Mouse (Mus musculus) ES-Bruce4 (cell line): ENCODE results near the gene Sap18. TPM values are rescaled to one million over a fixed set of nuclear protein-coding genes. Genes with fewer than 3 reads are reported as not detected.

Experiments
- H3K27ac ChIP-seq: 2 replicates; pipeline ENCODE4 v1.5.1; 2012; ENCODE audit warnings: low read length, inconsistent platforms; ENCODE audit not compliant: insufficient read depth
- H3K27me3 ChIP-seq: 2 replicates; pipeline ENCODE4 v1.6.1; 2012; ENCODE audit warnings: mild to moderate bottlenecking, low read length, inconsistent platforms; ENCODE audit not compliant: control insufficient read depth, poor library complexity, insufficient read depth, severe bottlenecking
- H3K36me3 ChIP-seq: 2 replicates; pipeline ENCODE4 v1.6.1; 2012; ENCODE audit warnings: inconsistent platforms, mild to moderate bottlenecking, low read length, moderate library complexity; ENCODE audit not compliant: control insufficient read depth, poor library complexity, insufficient read depth, severe bottlenecking
- H3K4me1 ChIP-seq: one replicate; pipeline ENCODE4 v1.8.1; 2011; ENCODE audit warnings: low read length; ENCODE audit not compliant: control insufficient read depth, insufficient read depth
- H3K4me3 ChIP-seq: 2 replicates; pipeline ENCODE4 v1.5.1; 2011; ENCODE audit warnings: low read depth, mild to moderate bottlenecking, low read length
- H3K9ac ChIP-seq: 2 replicates; pipeline ENCODE4 v1.6.1; 2012; ENCODE audit warnings: low read depth, mild to moderate bottlenecking, inconsistent platforms; ENCODE audit not compliant: poor library complexity, severe bottlenecking
- H3K9me3 ChIP-seq: replicated peaks from 2 replicates; pipeline ENCODE4 v1.6.1; 2012; ENCODE audit warnings: mild to moderate bottlenecking, low read length, inconsistent platforms; ENCODE audit not compliant: control insufficient read depth, poor library complexity, insufficient read depth, severe bottlenecking
- CTCF ChIP-seq: IDR thresholded peaks from one replicate; pipeline ENCODE4 v1.8.1; 2011; ENCODE audit warnings: low read depth, low read length
- EP300 ChIP-seq: IDR thresholded peaks from 2 replicates; pipeline ENCODE4 v1.6.1; 2011; ENCODE audit warnings: low read depth, low read length; ENCODE audit not compliant: insufficient read depth
- POLR2A ChIP-seq: IDR thresholded peaks from one replicate; pipeline ENCODE4 v1.8.1; 2011; ENCODE audit warnings: low read length; ENCODE audit not compliant: insufficient read depth
- polyA plus RNA-seq: library from polyadenylated mRNA; stranded (reverse); fragments of >200 nt; gene quantifications from 2 replicates; pipeline ENCODE4 v1.2.4, GENCODE M21; 2011; ENCODE audit warnings: low read depth; ENCODE audit not compliant: missing spikeins, insufficient read depth, insufficient read length

Gene Sap18
- polyA plus RNA-seq, 1 experiment = 76.9 TPM

DNA sequence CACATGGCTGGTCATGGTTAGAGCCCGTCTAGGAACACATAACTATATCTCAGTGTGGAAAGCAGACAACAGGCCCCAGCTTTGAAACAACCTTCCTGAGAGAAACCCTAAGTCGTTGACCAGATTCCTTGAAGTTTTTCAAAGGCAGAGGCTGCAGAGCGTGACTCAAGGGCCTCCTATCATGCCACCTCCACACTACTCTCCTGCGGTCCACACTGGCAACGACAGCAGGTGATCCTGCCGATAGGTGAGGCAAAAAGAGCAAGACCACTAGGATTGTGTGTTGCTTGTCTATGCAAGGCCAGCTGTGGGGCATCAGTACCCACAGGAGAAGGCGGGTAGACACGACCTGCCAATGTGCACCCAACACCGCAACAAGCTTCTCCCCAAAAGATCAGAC is 8.2 kb upstream of the Sap18 start:
- H3K9ac ChIP-seq = no peak overlapping the region
- no peaks in the 10 kb centered on the region for H3K9me3 ChIP-seq
- no peaks in the 10 kb centered on the region for H3K36me3 ChIP-seq
- H3K4me1 ChIP-seq = no peaks in the 10 kb centered on the region
- no peak overlapping the region for H3K27ac ChIP-seq
- no peaks in the 10 kb centered on the region for H3K27me3 ChIP-seq
- no peak overlapping the region for H3K4me3 ChIP-seq
- TF ChIP-seq CTCF (no peak), POLR2A (no peak), EP300 (no peak)

- no peak for TF ChIP-seq CTCF
- no peak for TF ChIP-seq POLR2A
- TF ChIP-seq EP300 = no peak
- Histone ChIP-seq H3K4me1 (no peaks in the 10 kb centered on the region), H3K36me3 (no peaks in the 10 kb centered on the region), H3K9ac (no peak overlapping the region), H3K4me3 (no peak overlapping the region), H3K27ac (no peak overlapping the region), H3K27me3 (no peaks in the 10 kb centered on the region), H3K9me3 (no peaks in the 10 kb centered on the region)
Measured at GRCm38 (mm10) chr14:57791171-57791570, 6.8 kb upstream of the Sap18 start.

DNA sequence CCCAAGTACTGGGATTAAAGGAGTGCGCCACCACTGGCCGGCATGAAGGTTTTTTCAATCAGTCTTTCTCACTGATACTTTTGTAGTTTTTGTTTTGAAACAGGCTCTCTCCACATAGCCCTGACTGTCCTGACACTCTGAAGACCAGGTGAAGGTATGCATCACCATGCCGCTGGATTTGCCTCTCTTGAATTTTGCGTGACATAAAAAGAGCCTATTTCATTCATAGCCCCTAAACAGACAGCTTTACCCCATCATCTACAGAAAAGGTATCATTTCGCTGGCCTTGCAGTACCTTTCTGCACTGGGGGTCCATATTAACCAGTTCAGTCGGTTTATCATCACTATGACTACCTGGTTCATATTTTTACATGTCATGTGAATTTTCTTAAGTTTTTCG is 429 bp upstream of the Sap18 start:
- Histone ChIP-seq H3K9me3 (no peaks in the 10 kb centered on the region), H3K4me3 (peak overlapping the region; percentile 44), H3K4me1 (no peaks in the 10 kb centered on the region), H3K27ac (peak overlapping the region; percentile 70), H3K9ac (peak overlapping the region; percentile 24), H3K36me3 (peaks cover 13% of the 10 kb centered on the region), H3K27me3 (no peaks in the 10 kb centered on the region)
- TF ChIP-seq POLR2A (no peak), CTCF (peak; percentile 3)

DNA sequence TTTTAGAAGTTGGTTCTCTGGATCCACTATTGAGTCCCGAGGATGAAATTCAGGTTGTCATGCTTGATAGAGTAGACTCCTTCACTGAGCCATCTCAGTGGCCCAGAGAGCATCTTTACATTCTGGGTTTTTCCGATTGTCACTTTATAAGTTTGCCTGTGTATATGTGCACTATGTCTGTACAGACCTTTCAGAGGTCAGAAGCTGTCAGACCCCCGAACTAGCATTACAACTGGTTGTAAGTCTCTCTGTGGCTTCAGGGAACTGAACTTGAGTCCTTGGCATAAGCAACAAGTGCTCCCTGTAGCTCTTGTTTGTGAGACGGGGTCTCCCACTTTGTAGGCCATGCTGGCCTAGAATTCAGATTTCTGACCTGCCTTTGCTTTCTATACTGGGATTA is 5.8 kb downstream of the Sap18 start:
- Histone ChIP-seq H3K27me3 (no peaks in the 10 kb centered on the region), H3K4me1 (no peaks in the 10 kb centered on the region), H3K9ac (no peak overlapping the region), H3K9me3 (no peaks in the 10 kb centered on the region), H3K4me3 (no peak overlapping the region), H3K27ac (no peak overlapping the region), H3K36me3 (peaks cover 64% of the 10 kb centered on the region)
- TF ChIP-seq EP300 (no peak), CTCF (no peak), POLR2A (no peak)

- Histone ChIP-seq H3K27me3 (no peaks in the 10 kb centered on the region), H3K4me3 (no peak overlapping the region), H3K4me1 (no peaks in the 10 kb centered on the region), H3K9me3 (no peaks in the 10 kb centered on the region), H3K27ac (no peak overlapping the region), H3K36me3 (peaks cover 61% of the 10 kb centered on the region), H3K9ac (no peak overlapping the region)
- TF ChIP-seq CTCF = peak; percentile 14
- TF ChIP-seq EP300 = no peak
Measured at GRCm38 (mm10) chr14:57808558-57808957, 10.6 kb downstream of the Sap18 start.

- Histone ChIP-seq H3K27me3 (no peaks in the 10 kb centered on the region), H3K36me3 (peaks cover 47% of the 10 kb centered on the region), H3K9ac (no peak overlapping the region), H3K27ac (no peak overlapping the region), H3K4me1 (no peaks in the 10 kb centered on the region), H3K4me3 (no peak overlapping the region), H3K9me3 (no peaks in the 10 kb centered on the region)
- no peak for TF ChIP-seq POLR2A
- TF ChIP-seq CTCF = no peak
- TF ChIP-seq EP300 = no peak
Measured at GRCm38 (mm10) chr14:57810886-57811285, 12.9 kb downstream of the Sap18 start.
